Mouse (Mus musculus) E14TG2a.4 (cell line): ENCODE measurements around the gene Rab3gap2.

Experiments used
- H3K27me3 ChIP-seq: 2 replicates; pipeline ENCODE4 v1.6.1; 2014; ENCODE audit warnings: low read length, control low read depth; ENCODE audit not compliant: insufficient read depth
- H3K36me3 ChIP-seq: 2 replicates; pipeline ENCODE4 v1.6.1; 2014; ENCODE audit warnings: low read length, control low read depth; ENCODE audit not compliant: insufficient read depth
- H3K4me1 ChIP-seq: replicated peaks from 2 replicates; pipeline ENCODE4 v1.6.1; 2014; ENCODE audit warnings: low read depth, low read length, control low read depth
- H3K4me3 ChIP-seq: replicated peaks from 2 replicates; pipeline ENCODE4 v1.5.1; 2014; ENCODE audit warnings: mild to moderate bottlenecking, low read length
- H3K9me3 ChIP-seq: 2 replicates; pipeline ENCODE4 v1.6.1; 2014; ENCODE audit warnings: low read length, control low read depth
- CTCF ChIP-seq: conservative IDR thresholded peaks from 2 replicates; pipeline ENCODE4 v1.5.1; 2014; ENCODE audit warnings: low read length
- NANOG ChIP-seq: IDR thresholded peaks from 2 replicates; pipeline ENCODE4 v1.6.1; 2014; ENCODE audit warnings: borderline replicate concordance, low read length, mixed read lengths
- POU5F1 ChIP-seq: IDR thresholded peaks from 2 replicates; pipeline ENCODE4 v1.6.1; 2014; ENCODE audit warnings: low read length, borderline replicate concordance

Rab3gap2 gene

GRCm38 (mm10) chr1:185328721-185329610 is 125.0 kb downstream of the Rab3gap2 start, which contains the start of gene Iars2:
TSS of gene Iars2 (minus strand) at chr1:185329396.
- H3K4me1 ChIP-seq = peaks cover 34% of the 10 kb centered on the region
- TF ChIP-seq CTCF (no peak), NANOG (no peak), POU5F1 (no peak)
- H3K4me3 ChIP-seq = peak within 1 kb of the TSS; percentile 95
- H3K9me3 ChIP-seq = no peaks in the 10 kb centered on the region
- H3K36me3 ChIP-seq = peaks cover 32% of the 10 kb centered on the region
- no peaks in the 10 kb centered on the region for H3K27me3 ChIP-seq

GRCm38 (mm10) chr1:185329851-185330250 is 125.9 kb downstream of the Rab3gap2 start:
- H3K4me3 ChIP-seq = peak overlapping the region; percentile 95
- peaks cover 30% of the 10 kb centered on the region for H3K36me3 ChIP-seq
- peaks cover 42% of the 10 kb centered on the region for H3K4me1 ChIP-seq
- TF ChIP-seq NANOG = no peak
- TF ChIP-seq CTCF = no peak
- no peak for TF ChIP-seq POU5F1
- no peaks in the 10 kb centered on the region for H3K9me3 ChIP-seq
- H3K27me3 ChIP-seq = no peaks in the 10 kb centered on the region

- H3K27me3 ChIP-seq = no peaks in the 10 kb centered on the region
- no peaks in the 10 kb centered on the region for H3K9me3 ChIP-seq
- TF ChIP-seq POU5F1 = no peak
- no peak for TF ChIP-seq CTCF
- TF ChIP-seq NANOG = no peak
- H3K4me1 ChIP-seq = peaks cover 53% of the 10 kb centered on the region
- peaks cover 16% of the 10 kb centered on the region for H3K36me3 ChIP-seq
- H3K4me3 ChIP-seq = peak overlapping the region; percentile 88; the same call in 1 of the 2 replicates
Measured at GRCm38 (mm10) chr1:185331364-185331763, 127.4 kb downstream of the Rab3gap2 start.

- H3K9me3 ChIP-seq = no peaks in the 10 kb centered on the region
- TF ChIP-seq CTCF (no peak), POU5F1 (no peak)
- peaks cover 9% of the 10 kb centered on the region for H3K36me3 ChIP-seq
- H3K27me3 ChIP-seq = no peaks in the 10 kb centered on the region
- H3K4me3 ChIP-seq = peak within 1 kb of the TSS; percentile 88
- H3K4me1 ChIP-seq = peaks cover 59% of the 10 kb centered on the region
Measured at GRCm38 (mm10) chr1:185331983-185332430, 128.1 kb downstream of the Rab3gap2 start, which contains the start of gene Bpnt1. TSS of gene Bpnt1 (plus strand) at chr1:185332149.

GRCm38 (mm10) chr1:185333651-185334050 is 129.7 kb downstream of the Rab3gap2 start:
- H3K27me3 ChIP-seq = no peaks in the 10 kb centered on the region
- TF ChIP-seq POU5F1 (no peak), NANOG (no peak), CTCF (no peak)
- peaks cover 20% of the 10 kb centered on the region for H3K36me3 ChIP-seq
- 0 out of 2 replicates have a peak overlapping the region, but pooled peaks have one; percentile 88 for H3K4me3 ChIP-seq
- H3K4me1 ChIP-seq = peaks cover 62% of the 10 kb centered on the region
- no peaks in the 10 kb centered on the region for H3K9me3 ChIP-seq

GRCm38 (mm10) chr1:185334136-185334535 is 130.2 kb downstream of the Rab3gap2 start:
- Histone ChIP-seq H3K9me3 (no peaks in the 10 kb centered on the region), H3K36me3 (peaks cover 25% of the 10 kb centered on the region), H3K27me3 (no peaks in the 10 kb centered on the region), H3K4me3 (peak overlapping the region; percentile 10; the same call in 1 of the 2 replicates), H3K4me1 (peaks cover 62% of the 10 kb centered on the region)
- TF ChIP-seq POU5F1 (no peak), CTCF (no peak), NANOG (no peak)

- Histone ChIP-seq H3K4me1 (peaks cover 52% of the 10 kb centered on the region), H3K4me3 (peak overlapping the region; percentile 32), H3K36me3 (peaks cover 35% of the 10 kb centered on the region), H3K9me3 (no peaks in the 10 kb centered on the region), H3K27me3 (no peaks in the 10 kb centered on the region)
- no peak for TF ChIP-seq POU5F1
- TF ChIP-seq NANOG = no peak
- TF ChIP-seq CTCF = no peak
Measured at GRCm38 (mm10) chr1:185335231-185335765, 131.4 kb downstream of the Rab3gap2 start.
